Mouse (Mus musculus) embryo, embryonic 11 days (tissue): ENCODE measurements at regions not wholly inside any gene's neighbourhood (a gene's known extent, or its start where the extent isn't known, plus 50 kb on each side); places are given as distances from the start of the nearest gene placed in this dataset.

Experiments
- DNase-seq: peaks from one replicate; pipeline ENCODE4 v3.0.0-alpha.2; 2015

DNA sequence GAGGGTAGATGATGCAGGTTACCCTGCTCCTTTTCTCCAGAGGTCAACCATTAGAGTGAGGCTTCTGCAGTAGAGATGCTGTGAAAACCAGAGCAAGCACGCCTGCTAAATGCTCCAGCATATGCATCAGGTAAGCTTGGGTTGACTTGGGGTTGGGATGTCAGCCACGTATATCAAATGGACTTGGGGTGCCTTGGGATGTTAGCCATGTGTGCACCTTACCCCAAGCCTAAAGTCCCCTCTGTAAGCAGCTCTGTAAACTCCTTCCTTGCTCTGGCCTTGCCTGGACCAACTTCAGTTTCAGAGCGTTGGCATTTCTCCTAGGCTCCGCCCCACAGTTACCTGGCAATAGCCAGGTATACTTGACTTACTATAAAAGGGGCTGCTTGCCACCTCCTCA, 155.3 kb upstream of the Tmtc1 start:
- no peak for DNase-seq

DNA sequence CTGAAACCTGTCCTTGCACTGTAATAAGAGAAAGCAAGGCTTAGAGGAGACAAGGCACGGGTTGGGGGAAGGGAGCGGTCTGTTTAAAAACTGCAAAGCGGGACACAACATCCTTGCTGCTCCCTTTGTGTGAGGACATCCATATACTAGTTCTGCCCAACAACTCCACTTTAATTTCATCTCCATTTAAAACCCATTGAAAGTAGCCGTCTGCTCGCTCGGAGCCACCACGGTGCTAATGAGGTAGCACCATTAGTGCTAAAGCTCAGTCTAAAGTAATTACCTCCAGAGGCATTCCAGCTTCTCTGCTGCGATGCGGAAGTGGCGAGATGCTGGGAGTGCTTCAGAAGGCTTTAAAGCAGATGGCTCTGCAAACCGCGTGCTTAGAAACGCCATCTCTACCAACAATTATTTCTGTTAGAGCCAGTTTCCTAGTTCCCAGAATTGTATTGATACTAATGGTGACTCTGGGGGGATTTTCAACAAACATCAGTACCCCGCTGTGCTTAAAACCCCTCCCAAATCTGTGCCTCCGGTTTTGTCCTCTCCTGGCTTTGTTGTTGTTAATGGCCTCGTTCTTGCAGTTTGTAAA, 154.7 kb upstream of the Tmtc1 start:
- peak; percentile 71 for DNase-seq

DNA sequence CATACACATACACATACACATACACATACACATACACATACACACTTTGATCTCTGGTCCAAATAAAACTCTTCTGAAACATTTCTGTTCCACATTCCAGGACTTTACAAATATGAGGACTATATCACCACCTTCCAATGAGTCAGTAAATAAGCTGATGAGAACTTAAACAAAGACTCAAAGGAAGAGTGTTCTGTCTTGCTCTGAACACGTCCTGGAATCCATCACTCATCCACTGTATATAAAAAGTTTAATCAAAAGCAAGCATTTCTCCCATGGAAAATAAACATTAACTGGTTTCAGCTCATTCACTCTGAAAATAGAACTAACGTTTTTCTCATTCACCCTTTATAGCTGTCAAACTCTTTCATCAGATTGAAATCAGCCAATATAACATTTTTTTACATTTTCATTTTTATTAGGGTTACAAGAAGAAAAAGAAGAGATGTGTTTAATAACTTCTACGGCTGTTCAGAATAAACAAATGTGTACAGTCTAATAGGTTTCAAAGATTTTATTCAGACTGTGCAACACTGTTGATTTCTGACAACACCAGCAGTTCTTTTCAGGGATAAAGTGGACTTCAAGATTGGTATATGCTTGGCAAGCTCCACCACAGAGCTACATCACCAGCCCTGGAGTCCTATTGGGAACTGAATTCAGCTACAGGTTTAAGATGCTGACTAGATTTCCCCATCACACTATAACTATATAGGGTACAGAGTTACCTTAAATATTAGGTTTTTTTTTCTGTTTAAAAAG, 151.0 kb upstream of the Tmtc1 start:
- no peak for DNase-seq

DNA sequence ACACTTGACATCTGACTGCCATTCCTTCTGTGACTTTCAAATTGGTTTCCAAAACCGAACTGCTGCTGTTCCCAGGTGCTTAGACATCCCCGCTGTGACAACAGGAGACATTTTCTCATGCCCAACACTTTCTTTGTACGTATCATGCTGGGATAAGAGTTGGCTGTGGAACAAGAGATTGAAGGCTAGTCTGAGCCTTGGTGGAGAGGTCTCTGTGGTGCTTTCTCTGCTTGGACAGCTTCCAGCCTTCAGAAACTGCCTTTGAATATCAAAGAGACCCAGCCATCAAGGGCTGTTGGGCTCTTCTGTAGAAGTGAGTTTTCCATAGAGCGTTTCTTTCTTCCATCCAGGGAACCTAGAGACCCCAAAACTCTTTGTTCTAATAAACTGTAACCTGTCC, 144.8 kb upstream of the Tmtc1 start:
- no peak for DNase-seq

DNA sequence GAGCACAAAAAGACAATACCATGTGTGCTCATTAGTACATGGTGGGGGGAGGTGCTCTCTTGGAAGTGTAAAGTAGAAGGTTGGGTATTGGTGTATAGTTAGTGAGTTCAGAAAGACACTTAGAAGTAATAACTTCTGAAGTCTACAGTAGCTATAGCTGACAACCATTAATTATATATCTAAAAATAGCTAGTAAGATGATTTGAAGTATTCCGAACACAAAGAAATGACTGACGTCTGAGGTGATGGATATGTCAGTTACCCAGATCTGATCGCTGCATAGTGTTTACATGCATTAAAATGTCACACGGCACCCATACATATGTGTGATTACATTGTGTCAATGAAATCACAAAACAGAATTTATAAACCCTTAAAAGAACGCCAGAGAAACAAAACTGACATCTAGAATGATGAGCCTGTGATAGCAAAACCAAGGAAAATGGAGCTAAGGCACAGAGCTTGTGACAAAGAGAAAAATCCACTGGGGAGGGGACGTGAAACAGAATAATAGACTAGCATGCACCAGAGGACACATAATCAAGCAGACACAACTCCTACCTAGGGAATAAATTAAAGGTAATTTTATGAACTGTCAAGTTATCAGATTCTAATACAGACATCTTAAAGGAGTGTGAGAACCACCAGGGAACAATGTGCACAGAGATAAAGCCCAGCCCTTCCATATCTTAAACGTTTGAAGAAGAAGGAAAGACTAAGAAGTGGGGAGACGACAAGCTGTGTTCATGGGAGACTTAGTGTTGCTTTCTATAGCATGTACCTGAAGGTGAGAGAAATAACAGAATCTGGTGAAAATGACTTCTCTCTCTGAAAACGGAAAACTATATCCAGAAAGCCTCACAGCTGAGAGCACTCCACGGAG, 142.5 kb upstream of the Tmtc1 start:
- no peak for DNase-seq

DNA sequence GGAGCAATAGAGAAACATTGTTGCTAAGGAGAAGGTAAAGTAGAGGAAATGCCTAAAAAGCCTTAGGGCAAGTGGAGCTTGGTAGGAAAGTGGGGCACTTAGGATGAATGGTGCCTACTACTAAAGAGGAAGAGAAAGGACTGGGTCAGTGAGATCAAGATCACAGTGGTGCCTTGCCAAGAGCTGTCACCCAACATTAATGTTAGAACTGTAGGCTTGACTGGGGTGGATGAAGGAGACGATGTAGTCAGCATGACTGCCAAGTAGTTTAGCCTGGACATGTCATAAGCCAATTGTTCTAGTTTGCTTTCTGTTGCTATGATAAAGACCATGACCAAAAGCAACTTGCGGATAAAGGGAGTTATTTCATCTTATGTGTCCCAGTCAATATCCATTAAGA, 139.9 kb upstream of the Tmtc1 start:
- DNase-seq, result no peak

DNA sequence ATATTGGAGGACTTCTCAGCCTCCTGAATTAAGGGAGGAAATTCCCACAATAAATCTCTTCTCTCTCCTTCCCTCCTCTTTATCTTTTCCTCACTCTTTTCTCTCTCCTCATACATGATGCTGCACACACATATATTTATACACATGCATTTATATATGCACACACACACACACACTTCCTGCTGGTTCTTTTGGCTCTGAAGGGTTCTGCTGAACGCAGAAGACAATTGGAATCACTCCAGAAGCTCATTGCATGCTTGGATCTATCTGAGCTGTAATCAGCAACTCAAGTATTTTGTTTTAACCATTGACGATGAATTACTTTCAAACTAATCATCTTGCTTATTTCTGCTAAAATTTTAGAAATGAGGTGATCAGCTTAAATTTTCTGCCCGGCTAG, 134.1 kb upstream of the Tmtc1 start:
- no peak for DNase-seq

DNA sequence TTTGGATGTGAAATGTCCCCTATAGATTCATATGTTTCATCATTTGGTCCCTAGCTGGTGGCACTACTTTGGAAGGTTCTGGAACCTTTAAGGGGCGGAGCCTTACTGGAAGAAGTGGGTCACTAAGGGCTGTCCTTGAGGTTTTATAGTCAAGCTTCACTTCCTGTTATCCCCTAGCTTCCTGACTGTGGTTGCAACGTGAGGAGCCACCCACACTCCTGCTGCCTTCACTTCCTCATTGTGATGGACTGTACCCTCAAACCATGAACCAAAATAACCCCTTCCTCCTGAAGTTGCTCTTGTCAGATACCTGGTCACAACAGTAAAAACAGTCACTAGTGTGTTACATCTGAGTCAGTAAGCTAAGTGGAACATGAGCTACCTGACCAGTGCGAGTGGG, 133.5 kb upstream of the Tmtc1 start:
- DNase-seq, result no peak

DNA sequence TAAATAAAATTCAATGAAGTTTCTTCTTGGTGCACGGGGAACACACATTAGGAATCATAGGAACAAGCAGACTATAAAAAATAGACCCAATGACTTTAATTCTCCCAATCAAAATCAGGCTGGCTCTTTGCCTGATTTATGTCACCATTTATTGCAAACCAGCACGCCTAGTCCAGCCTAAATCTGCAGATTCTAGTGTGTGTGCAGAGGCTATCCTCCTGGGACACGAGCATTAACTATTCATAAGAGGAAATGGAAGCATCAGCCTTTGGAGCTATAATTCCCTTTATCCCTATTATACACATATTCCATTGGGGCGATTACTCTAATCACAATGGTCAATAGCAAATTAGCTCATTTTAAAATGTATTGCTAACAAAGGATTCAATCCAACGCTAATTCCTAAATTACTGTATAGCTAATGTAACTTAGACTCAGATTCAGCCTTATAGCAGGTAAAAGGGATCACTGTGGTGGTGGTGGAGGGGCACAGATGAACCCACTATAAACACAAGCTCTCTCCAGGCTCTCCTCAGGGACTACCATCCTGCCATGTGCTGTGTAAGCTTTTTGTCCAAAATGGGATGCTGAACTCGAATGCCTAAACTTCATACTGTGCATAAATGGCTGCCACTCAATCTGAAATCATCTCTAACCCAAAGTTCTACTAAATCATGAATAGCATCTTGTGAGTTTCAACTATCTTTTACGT, 130.7 kb upstream of the Tmtc1 start:
- DNase-seq, result no peak

DNA sequence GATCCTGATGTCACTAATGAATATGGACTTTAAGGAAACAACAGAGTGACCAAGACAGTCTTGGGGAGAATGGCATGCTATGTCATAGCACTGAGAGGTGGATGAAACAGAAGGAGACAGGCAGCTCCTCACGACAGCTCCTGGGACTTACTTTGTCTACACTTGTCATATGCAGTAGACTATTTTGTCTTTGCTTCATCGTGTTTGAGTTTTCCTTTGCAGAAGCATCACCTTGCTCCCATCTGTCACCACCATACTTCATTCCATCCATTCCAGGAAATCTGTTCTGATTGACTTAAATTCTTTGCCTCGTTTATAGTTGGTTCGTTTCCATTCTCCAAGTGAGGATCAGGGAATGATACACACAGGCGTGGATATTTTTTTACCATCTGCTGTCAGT, 128.0 kb upstream of the Tmtc1 start:
- no peak for DNase-seq

DNA sequence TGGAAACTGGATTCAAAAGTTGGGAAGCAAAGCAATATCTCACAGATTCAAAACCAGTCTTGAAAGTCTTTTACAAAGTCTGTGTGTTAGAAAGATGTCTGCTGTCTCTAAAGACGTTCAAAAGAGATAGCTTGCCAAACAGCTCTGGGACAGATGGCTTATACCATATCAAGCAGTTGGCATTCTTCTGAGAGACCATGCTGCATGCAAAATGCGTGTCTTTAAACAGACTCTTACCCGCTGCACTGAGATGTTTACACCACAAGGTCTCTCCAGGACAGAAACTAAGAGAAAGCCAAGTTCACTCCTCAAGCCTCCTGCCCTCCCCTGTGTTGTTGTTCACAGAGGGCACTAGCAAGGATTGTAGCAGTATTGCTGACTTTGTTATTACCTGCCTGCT, 127.5 kb upstream of the Tmtc1 start:
- no peak for DNase-seq

DNA sequence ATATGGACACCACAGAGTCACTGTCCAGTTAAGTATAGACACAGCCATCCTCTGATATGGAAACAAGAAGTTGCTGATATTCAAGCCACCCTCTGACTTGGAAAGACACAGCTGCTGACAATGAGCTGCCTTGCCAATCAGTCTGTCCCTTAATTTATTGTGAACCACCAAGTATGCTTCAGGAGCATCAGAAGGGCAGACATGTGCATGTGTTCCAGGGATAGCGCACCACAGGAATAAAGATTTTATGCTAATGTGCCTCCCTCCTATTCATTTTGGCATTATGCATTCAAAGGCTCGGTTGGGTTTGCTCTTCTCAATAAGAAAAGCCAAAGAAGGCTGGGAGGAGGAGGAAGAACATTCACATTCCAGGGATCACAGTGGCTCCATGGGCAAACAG, 120.0 kb upstream of the Tmtc1 start:
- DNase-seq, result no peak

DNA sequence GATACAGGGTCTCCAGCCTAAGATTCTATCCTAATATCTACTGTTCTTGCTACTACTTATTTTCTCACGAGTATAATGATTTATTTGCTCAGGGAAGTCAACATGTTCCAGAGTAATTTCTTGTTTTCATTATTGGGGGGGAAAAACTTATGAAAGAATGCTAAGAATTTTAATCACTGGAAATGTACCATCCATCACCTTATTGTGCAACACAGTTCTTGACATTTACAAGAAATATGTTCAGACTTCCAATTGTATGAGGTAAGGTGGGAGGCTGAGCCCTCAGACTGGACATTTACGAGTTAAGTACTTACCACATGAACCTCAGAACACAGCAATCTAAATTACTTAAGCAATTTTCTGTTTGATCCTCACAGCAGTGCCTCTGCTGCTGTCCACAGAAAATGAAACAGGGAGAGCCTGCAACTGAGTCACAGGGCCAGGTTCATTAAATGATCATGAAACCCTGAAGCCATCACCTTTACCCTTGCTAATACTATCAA, 118.1 kb upstream of the Tmtc1 start:
- DNase-seq, result no peak

DNA sequence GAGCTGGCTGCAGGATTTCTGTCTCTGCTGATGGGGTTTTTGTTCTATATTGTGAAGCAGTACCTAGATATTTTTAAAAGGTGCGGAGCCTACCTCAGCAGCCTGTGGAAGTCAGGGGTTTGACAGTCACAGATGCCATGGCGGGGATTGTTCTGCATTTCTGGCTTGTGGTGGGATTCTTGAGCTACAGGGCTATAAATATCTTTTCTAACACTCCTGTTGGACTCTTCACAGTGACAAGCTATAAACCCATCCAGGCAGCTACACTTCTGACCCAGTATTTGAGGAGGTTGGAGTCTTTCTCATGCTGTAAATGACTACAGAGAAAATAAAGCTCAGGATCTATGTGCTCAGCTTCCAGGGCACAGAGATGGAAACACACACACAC, 112.3 kb upstream of the Tmtc1 start:
- no peak for DNase-seq

DNA sequence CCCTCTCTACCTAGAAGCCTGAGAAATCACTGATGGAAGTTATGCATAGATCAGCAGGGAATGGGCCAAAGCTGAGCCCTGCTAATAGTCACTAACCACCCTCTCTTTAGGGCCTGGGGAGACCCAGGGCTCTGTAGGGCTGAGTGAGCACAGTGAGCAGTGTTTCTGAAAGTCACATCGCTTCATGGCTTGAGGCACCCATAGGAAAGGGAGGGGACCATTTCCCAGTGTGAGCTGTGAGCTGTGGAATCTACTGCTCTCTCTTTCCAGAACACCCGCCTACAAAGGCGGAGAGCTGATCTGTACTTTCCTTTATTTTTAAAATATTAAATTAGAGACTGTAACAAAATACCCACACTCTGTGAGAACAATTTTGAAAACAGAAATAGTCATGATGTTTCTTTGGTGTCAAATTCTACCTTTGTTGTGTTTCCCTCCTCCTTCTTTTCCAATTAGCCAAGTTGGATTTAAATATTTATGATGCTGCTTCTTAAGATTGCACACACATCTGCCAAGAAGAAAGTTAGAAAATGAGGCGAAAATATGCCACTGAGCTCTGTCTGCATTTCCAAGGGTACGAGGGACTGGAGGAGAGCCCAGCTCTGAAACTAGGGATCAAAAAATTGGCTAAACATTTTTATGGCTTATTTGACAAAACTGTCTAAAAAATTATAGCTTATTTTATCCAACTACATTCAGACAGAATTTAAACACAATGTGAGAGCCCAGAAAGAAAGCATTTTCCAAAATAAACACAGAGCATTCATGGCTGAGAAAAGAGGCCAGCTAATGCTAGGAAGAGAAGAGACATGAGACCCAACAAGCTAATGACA, 111.7 kb upstream of the Tmtc1 start:
- DNase-seq, result no peak

DNA sequence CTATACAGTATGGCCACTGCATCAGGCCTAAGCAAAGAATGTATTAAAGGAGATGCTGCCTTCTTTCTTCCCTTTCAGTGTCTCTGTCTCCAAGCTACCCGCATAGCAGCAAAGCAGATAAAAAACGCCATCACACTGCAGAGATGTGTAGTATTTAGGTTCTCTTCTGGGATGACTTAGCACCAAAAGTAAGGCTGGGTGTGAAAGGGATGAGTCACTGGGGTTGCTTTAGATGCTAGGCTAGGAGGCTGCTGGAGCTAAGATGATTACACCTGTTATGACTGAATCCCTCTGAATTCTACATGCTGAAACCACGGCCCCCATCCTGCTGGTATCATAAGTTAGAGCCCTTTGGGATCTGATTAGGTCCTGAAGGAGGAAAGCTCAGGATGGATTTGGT, 110.3 kb upstream of the Tmtc1 start:
- DNase-seq, result no peak

DNA sequence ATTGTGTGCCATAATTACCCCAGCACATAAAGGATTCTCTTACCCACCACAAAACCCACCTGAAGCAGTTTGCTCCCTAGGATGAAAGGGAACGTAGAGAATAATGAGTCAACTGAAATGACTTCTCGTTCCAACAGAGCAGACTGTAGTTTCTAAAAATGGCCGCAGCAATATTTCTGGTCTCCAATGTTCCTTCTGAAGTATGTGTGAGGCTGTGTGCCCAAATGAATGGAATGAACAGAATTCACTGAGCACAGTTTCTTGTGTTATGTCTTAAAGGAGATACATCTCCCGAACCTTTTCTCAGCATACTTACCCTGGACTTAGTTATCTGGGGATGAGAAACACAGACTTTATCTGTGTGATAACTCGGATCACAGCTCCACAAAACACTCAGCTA, 109.4 kb upstream of the Tmtc1 start:
- DNase-seq, result no peak

DNA sequence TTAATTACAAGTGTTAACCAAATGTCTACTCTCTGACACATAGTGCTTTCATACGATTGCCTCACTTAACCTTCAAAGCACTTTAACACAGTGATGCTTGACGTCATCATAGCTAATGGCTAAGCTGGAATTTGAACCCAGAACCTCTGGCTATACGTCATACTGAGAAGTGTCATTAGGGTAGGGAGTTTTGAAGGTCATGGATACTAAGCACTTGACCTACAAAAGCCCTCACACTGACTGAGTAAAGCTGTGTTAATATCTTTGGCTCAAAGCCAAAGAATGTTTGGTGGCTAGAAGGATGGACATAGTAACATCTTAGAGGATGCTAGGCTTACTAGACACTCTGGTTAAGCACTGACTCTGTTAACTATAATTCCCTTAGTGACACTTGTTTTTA, 106.9 kb upstream of the Tmtc1 start:
- peak; percentile 9 for DNase-seq

DNA sequence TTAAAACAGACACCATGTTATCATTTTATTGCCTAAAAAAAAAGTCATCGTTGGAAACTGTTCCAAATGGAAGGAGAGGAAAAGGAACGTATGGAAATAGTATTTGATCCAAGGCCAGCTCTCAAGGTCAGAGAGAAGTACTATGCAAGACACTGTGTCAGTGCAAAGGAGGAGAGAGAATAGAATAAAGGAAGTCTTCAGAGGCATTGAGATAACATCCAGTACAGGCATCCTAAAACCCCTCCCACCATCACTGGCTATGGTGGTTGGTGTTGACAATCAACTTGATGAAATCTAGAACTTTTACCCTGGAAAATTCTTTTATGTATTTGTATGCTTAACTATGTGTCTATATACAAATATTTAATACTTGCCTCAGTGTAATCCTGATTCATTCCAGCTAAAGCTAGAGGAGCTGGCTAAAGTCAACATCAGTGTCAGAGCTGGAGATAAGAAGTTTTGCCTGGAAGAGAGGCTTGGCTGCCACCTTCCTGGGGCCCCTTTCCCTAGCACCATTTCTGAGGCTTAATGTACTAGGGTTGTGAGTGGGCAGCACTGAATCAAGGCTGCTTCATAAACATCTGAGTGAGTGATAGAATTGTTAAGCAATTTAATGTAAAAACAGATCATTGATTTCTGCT, 104.1 kb upstream of the Tmtc1 start:
- no peak for DNase-seq

DNA sequence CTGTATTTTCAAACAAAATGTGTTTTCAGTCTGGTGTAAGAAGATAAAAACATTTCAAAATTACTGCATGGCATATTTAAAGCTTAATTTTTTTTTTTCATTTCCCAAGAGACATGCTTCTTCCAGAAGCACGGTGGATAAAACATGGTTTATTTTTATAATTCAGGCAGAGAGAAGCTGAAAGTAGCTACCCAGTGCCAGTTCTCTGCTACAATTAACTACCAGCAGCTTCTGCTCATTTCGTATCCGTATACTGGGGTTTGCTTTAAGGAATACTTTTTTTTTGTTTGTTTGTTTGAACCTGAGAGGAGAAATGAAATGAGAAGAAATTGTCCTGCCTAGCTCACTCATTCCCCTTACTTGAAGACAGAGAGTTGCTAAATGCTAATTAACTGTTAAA, 98.9 kb upstream of the Tmtc1 start:
- no peak for DNase-seq

DNA sequence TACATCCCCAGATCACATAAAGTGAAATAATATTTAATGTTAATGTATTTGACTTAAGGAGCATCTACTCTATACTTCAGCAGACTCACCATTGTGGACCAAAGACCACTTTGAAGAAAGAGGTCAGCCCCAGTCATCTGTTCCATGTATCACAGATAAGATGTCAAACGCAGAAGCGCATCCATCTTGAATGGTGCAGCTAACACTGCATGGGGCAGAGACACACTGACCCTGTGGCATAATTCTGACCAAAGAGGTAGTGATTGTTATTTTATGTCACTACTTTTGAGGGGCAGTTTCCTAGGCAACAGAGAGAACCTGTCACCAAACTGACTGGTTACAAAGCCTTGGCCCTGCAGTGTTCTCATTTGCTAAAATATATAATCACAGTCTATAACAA, 97.8 kb upstream of the Tmtc1 start:
- no peak for DNase-seq
